Mouse (Mus musculus) cortical plate, adult 2 months (tissue): ENCODE data around the gene Gm49395.

Source experiments
- CTCF ChIP-seq: fragments of 200-500 bp; IDR thresholded peaks from 2 replicates; pipeline ENCODE4 v1.5.1; 2011; ENCODE audit warnings: mild to moderate bottlenecking, control low read depth, low read length; ENCODE audit not compliant: insufficient read depth; ENCODE audit errors: extremely low read depth
- POLR2A ChIP-seq: fragments of 200-500 bp; IDR thresholded peaks from 2 replicates; pipeline ENCODE4 v1.6.1; 2011; ENCODE audit warnings: mild to moderate bottlenecking, low read length, control low read depth; ENCODE audit not compliant: insufficient read depth; ENCODE audit errors: extremely low read depth

- TF ChIP-seq POLR2A: no peak
- no peak for TF ChIP-seq CTCF
Observed at GRCm38 (mm10) chr13:115078997-115079685, 22.6 kb downstream of the Gm49395 start.
